Mouse (Mus musculus): ENCODE measurements around the gene Thra.

DNA sequence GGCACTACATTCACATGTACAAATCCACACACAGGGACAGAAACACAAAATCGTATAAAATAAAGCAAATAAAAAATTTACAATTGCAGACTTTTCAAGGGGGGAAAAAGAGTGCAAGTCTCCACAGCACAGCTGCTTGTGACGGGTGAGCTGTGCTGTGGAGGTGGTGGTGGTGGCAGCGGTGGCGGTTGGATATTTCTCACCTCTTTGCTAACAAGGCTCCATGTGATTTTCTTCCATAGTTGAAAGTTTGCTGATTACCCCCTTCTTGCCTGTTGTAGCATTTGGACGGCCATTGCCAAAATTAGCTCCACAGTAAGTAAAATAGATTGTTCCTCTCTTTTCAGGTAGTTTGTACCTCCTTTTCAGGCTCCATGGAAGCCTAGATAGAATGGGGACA is 64.2 kb downstream of the Thra start, which contains the start of gene Casc3:
- no peak for TF ChIP-seq EP300 (IDR thresholded peaks at IDR 0.05; ENCODE audit: low read length)
- no peak for TF ChIP-seq SIN3A (IDR thresholded peaks at IDR 0.05; ENCODE audit: low read length)
- no peak for TF ChIP-seq POLR2AphosphoS2 (IDR thresholded peaks at IDR 0.05; ENCODE audit: low read depth, low read length)
- no peak for TF ChIP-seq TBP (conservative IDR thresholded peaks at IDR 0.05; ENCODE audit: low read depth, low read length)
- no peak for TF ChIP-seq PAX5 (IDR thresholded peaks at IDR 0.05; ENCODE audit: low read length)
- TF ChIP-seq ZNF384 (IDR thresholded peaks at IDR 0.05; ENCODE audit: low read depth, low read length): no peak
- no peak for TF ChIP-seq CTCF (conservative IDR thresholded peaks at IDR 0.05 in 1 of 2, IDR thresholded peaks at IDR 0.05 in 1 of 2; ENCODE audit: low read depth in 2 of 2, low read length in 2 of 2)
- TF ChIP-seq GABPA (IDR thresholded peaks at IDR 0.05; ENCODE audit: insufficient replicate concordance, low read depth, low read length): no peak
- no peak for TF ChIP-seq USF1 (IDR thresholded peaks at IDR 0.05; ENCODE audit: low read depth, low read length)
- TF ChIP-seq MAX (IDR thresholded peaks at IDR 0.05; ENCODE audit: low read length): no peak
